Mouse (Mus musculus) hindbrain, embryonic 14.5 days (tissue): ENCODE data around the gene Zfp36l1. TPM values are rescaled to one million over a fixed set of nuclear protein-coding genes. Genes with fewer than 3 reads are reported as not detected.
A peak's percentile ranks its signal among the peaks of the same experiment; 100 is the strongest.

Source experiments
- ATAC-seq: fragments of 200-750 bp; cut with Nextera tagmentation; 2 replicates; pipeline ENCODE4 v1.8.0; 2017; ENCODE audit warnings: moderate number of reproducible peaks, mild to moderate bottlenecking, moderate TSS enrichment, moderate library complexity; ENCODE audit not compliant: low FRiP score
- DNase-seq: peaks from one replicate; pipeline ENCODE4 v3.0.0-alpha.2; 2015; ENCODE audit warnings: low spot score
- H3K27ac ChIP-seq: fragments of 300-500 bp; sonication (generic); 2 replicates; pipeline ENCODE4 v1.5.1; 2014; ENCODE audit warnings: mild to moderate bottlenecking, moderate library complexity
- H3K27me3 ChIP-seq: fragments of 300-500 bp; sonication (generic); 2 replicates; pipeline ENCODE4 v1.6.1; 2014; ENCODE audit warnings: mild to moderate bottlenecking, low read length, mixed read lengths; ENCODE audit not compliant: control insufficient read depth, insufficient read depth
- H3K36me3 ChIP-seq: fragments of 300-500 bp; sonication (generic); replicated peaks from 2 replicates; pipeline ENCODE4 v1.6.1; 2014; ENCODE audit not compliant: control insufficient read depth, insufficient read depth
- H3K4me1 ChIP-seq: fragments of 300-500 bp; sonication (generic); replicated peaks from 2 replicates; pipeline ENCODE4 v1.6.1; 2014; ENCODE audit warnings: antibody characterized with exemption, low read length, mixed read lengths; ENCODE audit not compliant: control insufficient read depth, insufficient read depth
- H3K4me2 ChIP-seq: fragments of 300-500 bp; sonication (generic); replicated peaks from 2 replicates; pipeline ENCODE4 v1.6.1; 2014; ENCODE audit warnings: mild to moderate bottlenecking, moderate library complexity
- H3K4me3 ChIP-seq: fragments of 300-500 bp; sonication (generic); replicated peaks from 2 replicates; pipeline ENCODE4 v1.5.1; 2014; ENCODE audit warnings: mild to moderate bottlenecking, low read length
- H3K9ac ChIP-seq: fragments of 300-500 bp; sonication (generic); 2 replicates; pipeline ENCODE4 v1.6.1; 2014
- H3K9me3 ChIP-seq: fragments of 300-500 bp; sonication (generic); 2 replicates; pipeline ENCODE4 v1.6.1; 2016; ENCODE audit warnings: low read length; ENCODE audit not compliant: control insufficient read depth
- WGBS: fragments of 180-500 bp; shearing (Covaris S2); extraction: QIAGEN DNeasy Blood & Tissue Kit; methylation state at CpG from one replicate; pipeline ENCODE4 v1.1.7; 2014; 5-methylcytosine and 5-hydroxymethylcytosine counted together
- polyA plus RNA-seq: library from polyadenylated mRNA; unstranded; fragments of >200 nt; fragmentation: Nextera tagmentation; extraction: Ambion mirVana; gene quantifications from 2 replicates; pipeline ENCODE4 v1.2.1, GENCODE M21; 2014

Gene Zfp36l1
- polyA plus RNA-seq, 1 experiment from 2014 or later: 48.8 TPM

- Histone ChIP-seq H3K27me3 (no peaks in the 10 kb centered on the region), H3K9ac (peak overlapping the region; percentile 21; the same call in 1 of the 2 replicates), H3K36me3 (no peaks in the 10 kb centered on the region), H3K4me2 (no peak overlapping the region), H3K4me3 (no peak overlapping the region), H3K27ac (peak overlapping the region; percentile 58), H3K4me1 (peaks cover 43% of the 10 kb centered on the region), H3K9me3 (no peaks in the 10 kb centered on the region)
- WGBS: 70% methylated on average over 5 of the region's 5 CpGs
- ATAC-seq (no peak), DNase-seq (no peak)
Observed at GRCm38 (mm10) chr12:80059773-80060328, 53.0 kb downstream of the Zfp36l1 start.

Other genes starting within 250 kb of the Zfp36l1 start
- 9.9 and 10.0 TPM in 2 replicates for gene Actn1, start 147.4 kb upstream of the Zfp36l1 start, polyA plus RNA-seq